Mouse (Mus musculus): Measurements from ENCODE around the gene Pprc1. TPM values are rescaled to one million over a fixed set of nuclear protein-coding genes. Genes with fewer than 3 reads are reported as not detected.

The Pprc1 gene
- polyA plus RNA-seq, 1 experiment from 2014 or later = 21.4 TPM

Other genes with a start within 250 kb of the Pprc1 start
- gene Kcnip2, start 228.8 kb upstream of the Pprc1 start, polyA plus RNA-seq (2015; fragmentation: Nextera tagmentation; extraction: Ambion mirVana) = 0.66 and 0.76 TPM in 2 replicates
- 12.7 and 13.0 TPM in 2 replicates for gene Armh3, start 46.4 kb upstream of the Pprc1 start, polyA plus RNA-seq (2015; fragmentation: Nextera tagmentation; extraction: Ambion mirVana)
- 5.9 and 6.3 TPM in 2 replicates for gene Hps6, start 41.4 kb upstream of the Pprc1 start, polyA plus RNA-seq (2015; fragmentation: Nextera tagmentation; extraction: Ambion mirVana)
- gene Ldb1, start 328 bp downstream of the Pprc1 start, polyA plus RNA-seq (2015; fragmentation: Nextera tagmentation; extraction: Ambion mirVana) = 64.7 and 69.7 TPM in 2 replicates
- 48.4 and 48.9 TPM in 2 replicates for gene Nolc1, start 31.0 kb downstream of the Pprc1 start, polyA plus RNA-seq (2015; fragmentation: Nextera tagmentation; extraction: Ambion mirVana)
- not detected in 2 replicates for gene Elovl3, start 87.0 kb downstream of the Pprc1 start, polyA plus RNA-seq (2015; fragmentation: Nextera tagmentation; extraction: Ambion mirVana)
- gene Pitx3, start 103.4 kb downstream of the Pprc1 start, polyA plus RNA-seq (2015; fragmentation: Nextera tagmentation; extraction: Ambion mirVana) = 0.66 and 0.74 TPM in 2 replicates
- gene Gbf1, start 107.6 kb downstream of the Pprc1 start, polyA plus RNA-seq (2015; fragmentation: Nextera tagmentation; extraction: Ambion mirVana) = 41.1 and 43.1 TPM in 2 replicates